Mouse (Mus musculus): ENCODE measurements around the gene Kcnmb1. TPM values are rescaled to one million over a fixed set of nuclear protein-coding genes. Genes with fewer than 3 reads are reported as not detected.

The Kcnmb1 gene
- polyA plus RNA-seq, 1 experiment from 2014 or later, result 0.25 TPM

GRCm38 (mm10) chr11:33926551-33926950, 36.3 kb upstream of the Kcnmb1 start:
- Histone ChIP-seq H3K27ac (no peak overlapping the region), H3K4me3 (replicated peaks; ENCODE audit: low read length) (no peak overlapping the region), H3K27me3 (ENCODE audit: control insufficient read depth, insufficient read depth, low read length) (no peaks in the 10 kb centered on the region), H3K9me3 (ENCODE audit: control insufficient read depth, low read length) (no peaks in the 10 kb centered on the region), H3K9ac (no peak overlapping the region), H3K4me2 (replicated peaks) (no peak overlapping the region), H3K4me1 (replicated peaks; ENCODE audit: control insufficient read depth, insufficient read depth, low read length) (peaks cover 18% of the 10 kb centered on the region), H3K36me3 (replicated peaks; ENCODE audit: control insufficient read depth, insufficient read depth) (no peaks in the 10 kb centered on the region)
- WGBS, result 65% methylated on average over 2 of the region's 2 CpGs
- DNase-seq (ENCODE audit: low spot score), result no peak
- ATAC-seq (ENCODE audit: low FRiP score), result no peak

- no peaks in the 10 kb centered on the region for H3K36me3 ChIP-seq (replicated peaks; ENCODE audit: control insufficient read depth, insufficient read depth)
- no peak overlapping the region for H3K4me3 ChIP-seq (replicated peaks; ENCODE audit: low read length)
- no peaks in the 10 kb centered on the region for H3K9me3 ChIP-seq (ENCODE audit: control insufficient read depth, low read length)
- 59% methylated on average over 6 of the region's 6 CpGs for WGBS
- no peak overlapping the region for H3K9ac ChIP-seq
- ATAC-seq (ENCODE audit: low FRiP score), result no peak
- peaks cover 18% of the 10 kb centered on the region for H3K4me1 ChIP-seq (replicated peaks; ENCODE audit: control insufficient read depth, insufficient read depth, low read length)
- DNase-seq (ENCODE audit: low spot score), result no peak
- H3K27ac ChIP-seq, result no peak overlapping the region
- no peak overlapping the region for H3K4me2 ChIP-seq (replicated peaks)
- no peaks in the 10 kb centered on the region for H3K27me3 ChIP-seq (ENCODE audit: control insufficient read depth, insufficient read depth, low read length)
Measured at GRCm38 (mm10) chr11:33927321-33927720, 35.5 kb upstream of the Kcnmb1 start.

DNA sequence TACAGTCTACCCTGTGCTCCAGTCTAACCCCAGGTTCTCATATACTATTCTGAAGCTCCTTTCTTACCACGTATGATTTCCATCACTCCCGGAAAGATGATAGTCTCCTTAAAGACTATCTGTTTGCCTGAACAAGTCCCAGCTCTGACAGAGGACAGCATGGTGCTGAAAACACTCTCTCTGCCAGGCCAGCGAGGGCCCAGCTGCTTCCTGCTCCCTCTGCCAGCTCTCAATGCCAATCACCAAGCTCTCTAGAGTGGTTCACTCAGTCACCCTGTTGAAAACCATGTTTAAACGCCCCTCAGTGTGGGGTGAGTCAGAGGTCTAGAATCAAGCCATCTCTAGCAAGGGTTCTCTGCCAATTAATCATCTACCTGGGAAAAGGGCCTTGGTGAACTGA, 35.0 kb upstream of the Kcnmb1 start:
- Histone ChIP-seq H3K27ac (no peak overlapping the region), H3K4me3 (replicated peaks; ENCODE audit: low read length) (no peak overlapping the region), H3K27me3 (ENCODE audit: control insufficient read depth, insufficient read depth, low read length) (no peaks in the 10 kb centered on the region), H3K4me2 (replicated peaks) (no peak overlapping the region), H3K9me3 (ENCODE audit: control insufficient read depth, low read length) (no peaks in the 10 kb centered on the region), H3K36me3 (replicated peaks; ENCODE audit: control insufficient read depth, insufficient read depth) (no peaks in the 10 kb centered on the region), H3K9ac (no peak overlapping the region), H3K4me1 (replicated peaks; ENCODE audit: control insufficient read depth, insufficient read depth, low read length) (peaks cover 18% of the 10 kb centered on the region)
- DNase-seq (ENCODE audit: low spot score) (no peak), ATAC-seq (ENCODE audit: low FRiP score) (no peak)
- 66% methylated on average over 4 of the region's 4 CpGs for WGBS

DNA sequence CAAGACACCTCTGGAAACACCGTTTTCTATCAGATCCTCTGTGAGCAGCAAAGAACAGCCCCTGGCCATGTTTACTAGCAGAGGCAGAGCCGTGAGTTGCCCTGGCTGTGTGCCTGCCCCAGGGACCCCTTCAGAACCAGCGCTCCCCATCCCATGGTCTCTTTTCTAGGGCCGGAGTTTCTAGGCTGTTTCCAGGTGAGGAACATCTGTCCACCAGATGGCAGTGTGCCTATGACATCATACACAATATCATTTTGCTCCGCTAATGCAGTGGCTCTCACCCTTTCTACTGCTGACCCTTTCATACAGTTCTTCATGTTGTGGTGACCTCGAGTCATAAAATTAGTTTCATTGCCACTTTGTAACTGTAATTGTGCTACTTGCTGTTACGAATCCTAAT, 34.2 kb upstream of the Kcnmb1 start:
- 38% methylated on average over 7 of the region's 7 CpGs for WGBS
- no peaks in the 10 kb centered on the region for H3K36me3 ChIP-seq (replicated peaks; ENCODE audit: control insufficient read depth, insufficient read depth)
- H3K4me3 ChIP-seq (replicated peaks; ENCODE audit: low read length), result no peak overlapping the region
- no peak overlapping the region for H3K9ac ChIP-seq
- ATAC-seq (ENCODE audit: low FRiP score) (peak; percentile 61; the same call in 1 of the 2 replicates), DNase-seq (ENCODE audit: low spot score) (peak; percentile 82)
- no peak overlapping the region for H3K27ac ChIP-seq
- H3K9me3 ChIP-seq (ENCODE audit: control insufficient read depth, low read length), result no peaks in the 10 kb centered on the region
- H3K4me1 ChIP-seq (replicated peaks; ENCODE audit: control insufficient read depth, insufficient read depth, low read length), result peaks cover 18% of the 10 kb centered on the region
- no peak overlapping the region for H3K4me2 ChIP-seq (replicated peaks)
- no peaks in the 10 kb centered on the region for H3K27me3 ChIP-seq (ENCODE audit: control insufficient read depth, insufficient read depth, low read length)

GRCm38 (mm10) chr11:33929412-33929811, 33.4 kb upstream of the Kcnmb1 start:
- H3K36me3 ChIP-seq (replicated peaks; ENCODE audit: control insufficient read depth, insufficient read depth), result no peaks in the 10 kb centered on the region

GRCm38 (mm10) chr11:33931836-33932385, 30.9 kb upstream of the Kcnmb1 start:
- DNase-seq (ENCODE audit: low spot score), result no peak
- H3K27me3 ChIP-seq (ENCODE audit: control insufficient read depth, insufficient read depth, low read length), result no peaks in the 10 kb centered on the region
- no peaks in the 10 kb centered on the region for H3K9me3 ChIP-seq (ENCODE audit: control insufficient read depth, low read length)
- peaks cover 5% of the 10 kb centered on the region; the same call in 1 of the 2 replicates for H3K4me1 ChIP-seq (replicated peaks; ENCODE audit: control insufficient read depth, insufficient read depth, low read length)
- H3K27ac ChIP-seq, result no peak overlapping the region
- no peak for ATAC-seq (ENCODE audit: low FRiP score)
- H3K4me2 ChIP-seq (replicated peaks), result no peak overlapping the region
- WGBS, result 20% methylated on average over 10 of the region's 10 CpGs
- H3K36me3 ChIP-seq (replicated peaks; ENCODE audit: control insufficient read depth, insufficient read depth), result no peaks in the 10 kb centered on the region
- H3K4me3 ChIP-seq (replicated peaks; ENCODE audit: low read length), result no peak overlapping the region
- H3K9ac ChIP-seq, result no peak overlapping the region

More at GRCm38 (mm10) chr11:33929412-33929811, 33.4 kb upstream of the Kcnmb1 start:
- Histone ChIP-seq H3K9me3 (ENCODE audit: control insufficient read depth, low read length) (no peaks in the 10 kb centered on the region), H3K9ac (no peak overlapping the region), H3K27ac (no peak overlapping the region), H3K4me3 (replicated peaks; ENCODE audit: low read length) (no peak overlapping the region), H3K4me2 (replicated peaks) (no peak overlapping the region), H3K27me3 (ENCODE audit: control insufficient read depth, insufficient read depth, low read length) (no peaks in the 10 kb centered on the region), H3K4me1 (replicated peaks; ENCODE audit: control insufficient read depth, insufficient read depth, low read length) (peaks cover 18% of the 10 kb centered on the region)
- DNase-seq (ENCODE audit: low spot score), result no peak
- ATAC-seq (ENCODE audit: low FRiP score), result no peak
- 58% methylated on average over 11 of the region's 11 CpGs for WGBS

- H3K27ac ChIP-seq, result no peak overlapping the region
- ATAC-seq (ENCODE audit: low FRiP score), result no peak
Measured at GRCm38 (mm10) chr11:33932386-33933111, 30.3 kb upstream of the Kcnmb1 start.

DNA sequence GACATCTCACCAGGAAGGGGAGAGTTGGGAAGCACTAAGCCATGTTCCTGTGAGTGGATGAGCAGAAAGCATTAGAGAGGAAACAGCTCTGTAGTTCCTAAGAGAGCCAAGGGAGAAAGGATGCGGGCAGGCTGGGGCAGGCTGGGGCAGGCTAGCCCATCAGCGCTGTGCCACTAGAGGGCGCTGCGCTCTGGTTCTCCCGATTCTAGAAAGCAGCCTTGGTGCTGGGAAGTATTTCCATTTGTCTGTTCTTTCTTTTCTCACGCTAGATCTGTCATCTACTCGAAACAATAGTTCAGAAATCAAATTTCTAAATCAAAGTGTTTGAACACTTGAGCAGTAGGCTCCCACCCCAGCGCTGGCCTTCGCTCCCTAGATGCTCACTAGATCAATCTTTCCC, 28.5 kb upstream of the Kcnmb1 start:
- H3K36me3 ChIP-seq (replicated peaks; ENCODE audit: control insufficient read depth, insufficient read depth), result no peaks in the 10 kb centered on the region
- H3K27ac ChIP-seq, result no peak overlapping the region
- H3K4me3 ChIP-seq (replicated peaks; ENCODE audit: low read length), result no peak overlapping the region
- peaks cover under 1% of the 10 kb centered on the region; the same call in 1 of the 2 replicates for H3K4me1 ChIP-seq (replicated peaks; ENCODE audit: control insufficient read depth, insufficient read depth, low read length)
- ATAC-seq (ENCODE audit: low FRiP score) (no peak), DNase-seq (ENCODE audit: low spot score) (no peak)
- no peak overlapping the region for H3K9ac ChIP-seq
- no peaks in the 10 kb centered on the region for H3K9me3 ChIP-seq (ENCODE audit: control insufficient read depth, low read length)
- H3K4me2 ChIP-seq (replicated peaks), result no peak overlapping the region
- WGBS, result 67% methylated on average over 9 of the region's 9 CpGs
- no peaks in the 10 kb centered on the region for H3K27me3 ChIP-seq (ENCODE audit: control insufficient read depth, insufficient read depth, low read length)

More at GRCm38 (mm10) chr11:33932386-33933111, 30.3 kb upstream of the Kcnmb1 start:
- Histone ChIP-seq H3K4me3 (replicated peaks; ENCODE audit: low read length) (no peak overlapping the region), H3K27me3 (ENCODE audit: control insufficient read depth, insufficient read depth, low read length) (no peaks in the 10 kb centered on the region), H3K9me3 (ENCODE audit: control insufficient read depth, low read length) (no peaks in the 10 kb centered on the region), H3K4me1 (replicated peaks; ENCODE audit: control insufficient read depth, insufficient read depth, low read length) (peaks cover 4% of the 10 kb centered on the region; the same call in 1 of the 2 replicates), H3K4me2 (replicated peaks) (no peak overlapping the region), H3K9ac (no peak overlapping the region), H3K36me3 (replicated peaks; ENCODE audit: control insufficient read depth, insufficient read depth) (no peaks in the 10 kb centered on the region)
- no peak for DNase-seq (ENCODE audit: low spot score)
- WGBS, result 75% methylated on average over 18 of the region's 18 CpGs

GRCm38 (mm10) chr11:33937641-33938040, 25.2 kb upstream of the Kcnmb1 start:
- H3K4me1 ChIP-seq (replicated peaks; ENCODE audit: control insufficient read depth, insufficient read depth, low read length), result no peaks in the 10 kb centered on the region
- H3K36me3 ChIP-seq (replicated peaks; ENCODE audit: control insufficient read depth, insufficient read depth), result no peaks in the 10 kb centered on the region
- DNase-seq (ENCODE audit: low spot score), result no peak
- no peak overlapping the region for H3K9ac ChIP-seq
- no peak overlapping the region for H3K27ac ChIP-seq
- H3K4me2 ChIP-seq (replicated peaks), result no peak overlapping the region
- no peak for ATAC-seq (ENCODE audit: low FRiP score)
- no peaks in the 10 kb centered on the region for H3K9me3 ChIP-seq (ENCODE audit: control insufficient read depth, low read length)
- no peak overlapping the region for H3K4me3 ChIP-seq (replicated peaks; ENCODE audit: low read length)
- H3K27me3 ChIP-seq (ENCODE audit: control insufficient read depth, insufficient read depth, low read length), result no peaks in the 10 kb centered on the region
- WGBS, result 93% methylated on average over 8 of the region's 8 CpGs
